Mouse (Mus musculus) left cerebral cortex, adult 18-20 months (tissue): Measurements from ENCODE around the gene Krtap19-1. TPM values are rescaled to one million over a fixed set of nuclear protein-coding genes. Genes with fewer than 3 reads are reported as not detected.
A peak's percentile ranks its signal among the peaks of the same experiment; 100 is the strongest.

ENCODE experiments used
- DNase-seq, 2 experiments: peaks; one replicate each; pipeline ENCODE4 v3.0.0; 2021 to 2022; ENCODE audit warnings: low spot score in 2 of 2, mixed read lengths in 1 of 2
- long read RNA-seq, 2 experiments: library from polyadenylated mRNA; stranded (forward); transcript quantifications; one replicate each; pipeline ENCODE4 v2.0.0; 2021
- total RNA-seq, 2 experiments: library from RNA; stranded (reverse); gene quantifications; 2 replicates each; pipeline ENCODE4 v1.2.3; 2021

The Krtap19-1 gene
- total RNA-seq, result not detected
- long read RNA-seq, experiment 1, result 0 reads
- long read RNA-seq, experiment 2, result 0 reads

GRCm38 (mm10) chr16:88869311-88869710, at the start of gene Krtap19-1:
Gene Krtap19-1, minus strand, starts transcription at chr16:88869411.
- DNase-seq, result no peak

DNA sequence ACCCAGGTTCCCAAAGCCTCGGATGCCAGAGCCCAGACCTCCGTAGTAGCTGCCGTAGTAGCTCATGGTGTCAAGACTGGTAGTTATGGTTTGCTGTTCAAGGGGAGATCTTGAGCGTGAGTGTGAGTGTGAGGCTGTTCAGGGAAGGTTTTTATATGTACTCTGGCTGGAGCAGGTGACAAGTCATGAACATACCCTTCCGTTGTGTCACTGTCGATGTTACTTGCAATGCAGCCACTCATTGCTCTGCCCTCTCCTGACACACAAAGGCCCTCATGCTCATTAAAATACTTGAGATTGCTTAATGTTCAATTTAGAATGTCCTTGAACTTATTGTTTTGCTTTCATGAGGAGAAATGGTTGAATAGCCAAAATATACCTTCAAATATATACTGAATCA, 27.1 kb upstream of the Krtap19-1 start, which contains the start of gene Krtap19-5:
Gene Krtap19-5 (minus strand): TSS at position 101 of the 400 bp plus-strand sequence.
- no peak for DNase-seq

GRCm38 (mm10) chr16:88886870-88887269, 17.7 kb upstream of the Krtap19-1 start:
- no peak for DNase-seq

- DNase-seq, result no peak
Measured at GRCm38 (mm10) chr16:88884989-88885388, 15.8 kb upstream of the Krtap19-1 start, which contains the start of gene Krtap19-4. Gene Krtap19-4, minus strand, starts transcription at chr16:88885089.

DNA sequence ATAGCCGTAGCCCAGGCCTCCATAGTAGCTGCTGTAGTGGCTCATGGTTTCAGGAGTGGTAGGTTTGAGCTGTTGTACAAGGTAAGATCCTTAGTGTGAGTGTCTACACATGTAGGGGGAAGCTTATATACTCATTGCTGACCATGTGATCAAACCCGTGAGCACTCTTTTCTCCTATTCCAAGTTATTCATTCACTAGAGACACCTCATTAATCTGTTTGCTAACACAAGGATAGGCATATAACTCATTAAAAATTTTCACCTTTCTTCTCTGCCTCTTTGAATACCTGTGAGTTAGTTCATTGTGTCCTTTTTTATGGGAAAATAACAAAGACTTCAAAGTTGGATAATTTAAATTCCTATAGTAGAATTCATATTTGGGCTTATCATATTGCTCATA, 8.7 kb upstream of the Krtap19-1 start, which contains the start of gene Krtap19-3:
Gene Krtap19-3 (minus strand): TSS at position 101 of the 400 bp plus-strand sequence.
- DNase-seq, result no peak

- no peak for DNase-seq
Measured at GRCm38 (mm10) chr16:88874169-88874568, 5.0 kb upstream of the Krtap19-1 start, which contains the start of gene Krtap19-2. Gene Krtap19-2, minus strand, starts transcription at chr16:88874269.

DNA sequence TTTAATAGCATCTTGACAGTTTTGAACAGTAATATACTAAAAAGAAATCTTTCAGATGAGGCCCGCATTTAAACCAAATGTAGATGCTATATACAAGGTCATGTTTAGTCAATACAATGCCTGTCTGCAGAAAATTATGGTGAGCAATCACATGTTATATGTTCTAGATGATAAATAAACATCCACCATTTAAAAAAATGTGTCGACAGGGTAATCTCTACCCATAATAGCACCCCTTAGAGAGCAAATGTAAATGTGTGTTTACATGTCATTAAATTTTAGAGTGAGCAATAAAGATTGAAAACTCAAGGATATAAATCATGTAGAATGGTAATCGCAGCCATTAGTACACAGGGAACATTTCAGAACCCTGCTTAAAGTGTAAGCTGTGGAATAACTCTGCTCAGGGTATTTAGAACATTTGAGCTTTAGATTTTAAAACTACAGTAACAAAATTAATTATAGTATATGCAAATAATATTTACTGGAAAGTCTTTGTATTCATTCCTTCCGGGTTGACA, 4.3 kb downstream of the Krtap19-1 start:
- no peak for DNase-seq

- no peak for DNase-seq
Measured at GRCm38 (mm10) chr16:88851450-88851849, 17.8 kb downstream of the Krtap19-1 start.

DNA sequence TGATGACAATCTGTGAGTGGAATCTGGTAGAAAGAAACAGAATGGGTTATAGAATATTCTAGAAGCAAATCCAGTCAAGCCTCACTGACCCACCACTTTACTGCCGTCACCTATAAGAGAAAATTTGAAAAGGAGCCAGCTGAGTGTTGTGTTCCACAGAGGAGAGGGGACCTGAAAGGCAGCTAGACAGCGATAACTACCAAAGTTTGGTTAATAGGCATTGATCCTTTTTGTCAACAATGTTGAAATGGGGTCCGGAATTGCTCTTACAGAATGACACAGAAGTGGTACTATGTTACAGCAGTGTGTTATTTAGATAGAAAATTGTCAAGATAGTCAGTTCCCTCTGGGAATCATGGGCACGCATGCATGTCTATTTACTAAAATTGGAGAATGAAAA, 20.7 kb downstream of the Krtap19-1 start:
- no peak for DNase-seq

- DNase-seq, result no peak
Measured at GRCm38 (mm10) chr16:88847363-88847762, 21.8 kb downstream of the Krtap19-1 start.

DNA sequence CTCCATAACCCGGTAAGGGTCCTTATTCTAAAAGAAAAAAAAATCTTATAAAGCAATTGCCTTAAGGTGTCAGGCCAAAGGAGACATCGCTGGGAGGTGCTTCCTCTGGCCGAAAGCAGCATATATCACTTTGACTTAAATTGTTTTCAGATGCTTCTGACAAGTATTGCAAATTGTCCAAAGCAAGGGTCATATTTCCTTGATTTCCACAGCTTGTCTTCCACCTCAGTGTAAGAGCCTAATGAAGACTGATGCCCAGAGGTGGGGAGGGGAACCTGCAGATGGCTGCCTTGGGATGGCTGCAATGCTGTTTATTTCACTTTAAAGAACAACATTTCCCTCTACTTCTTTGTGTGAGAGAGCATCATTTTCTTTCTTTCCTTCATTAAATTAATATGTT, 42.2 kb downstream of the Krtap19-1 start:
- DNase-seq, result no peak

- DNase-seq, result no peak
Measured at GRCm38 (mm10) chr16:88826095-88826652, 43.0 kb downstream of the Krtap19-1 start, which contains the start of gene Krtap14. Gene Krtap14, minus strand, starts transcription at chr16:88826145.

GRCm38 (mm10) chr16:88823736-88824135, 45.5 kb downstream of the Krtap19-1 start:
- DNase-seq, result peak in 1 of 2 experiments; percentile 5

- no peak for DNase-seq
Measured at GRCm38 (mm10) chr16:88820066-88820465, 49.1 kb downstream of the Krtap19-1 start, which contains the start of gene Krtap15. Gene Krtap15, plus strand, starts transcription at chr16:88820215.

Other genes starting within 250 kb of the Krtap19-1 start
- gene 2310079G19Rik, start 241.7 kb downstream of the Krtap19-1 start, total RNA-seq, result not detected
- not detected for gene Krtap26-1, start 221.6 kb downstream of the Krtap19-1 start, total RNA-seq
- gene Krtap27-1, start 197.7 kb downstream of the Krtap19-1 start, total RNA-seq, result not detected
- gene 2310061N02Rik, start 161.4 kb downstream of the Krtap19-1 start, total RNA-seq, result not detected
- not detected for gene Krtap13-1, start 140.5 kb downstream of the Krtap19-1 start, total RNA-seq
- gene Krtap13, start 117.8 kb downstream of the Krtap19-1 start, total RNA-seq, result not detected
- gene 2310034C09Rik, start 110.6 kb downstream of the Krtap19-1 start, total RNA-seq, result not detected
- not detected for gene 2310057N15Rik, start 95.2 kb downstream of the Krtap19-1 start, total RNA-seq
- not detected for gene Gm5965, start 91.5 kb downstream of the Krtap19-1 start, total RNA-seq
- not detected for gene Gm20741, start 57.2 kb downstream of the Krtap19-1 start, total RNA-seq
- gene Krtap15, start 49.2 kb downstream of the Krtap19-1 start, total RNA-seq, result not detected
- not detected for gene Krtap14, start 43.3 kb downstream of the Krtap19-1 start, total RNA-seq
- not detected for gene Krtap19-2, start 4.9 kb upstream of the Krtap19-1 start, total RNA-seq
- not detected for gene Krtap19-3, start 8.6 kb upstream of the Krtap19-1 start, total RNA-seq
- gene Krtap19-4, start 15.7 kb upstream of the Krtap19-1 start, total RNA-seq, result not detected
- gene Krtap19-5, start 27.0 kb upstream of the Krtap19-1 start, total RNA-seq, result not detected
- not detected for gene Krtap19-9b, start 62.9 kb upstream of the Krtap19-1 start, total RNA-seq
- not detected for gene Krtap16-3, start 93.5 kb upstream of the Krtap19-1 start, total RNA-seq
- gene Krtap22-2, start 141.3 kb upstream of the Krtap19-1 start, total RNA-seq, result not detected
- not detected for gene Gm10229, start 145.9 kb upstream of the Krtap19-1 start, total RNA-seq
- not detected for gene Krtap6-1, start 162.3 kb upstream of the Krtap19-1 start, total RNA-seq
- not detected for gene Gm10228, start 172.1 kb upstream of the Krtap19-1 start, total RNA-seq
- not detected for gene Krtap6-5, start 178.5 kb upstream of the Krtap19-1 start, total RNA-seq
- not detected for gene 1110025L11Rik, start 194.6 kb upstream of the Krtap19-1 start, total RNA-seq
- not detected for gene Krtap6-3, start 214.6 kb upstream of the Krtap19-1 start, total RNA-seq